Mouse (Mus musculus): ENCODE data around the gene Srms.

DNA sequence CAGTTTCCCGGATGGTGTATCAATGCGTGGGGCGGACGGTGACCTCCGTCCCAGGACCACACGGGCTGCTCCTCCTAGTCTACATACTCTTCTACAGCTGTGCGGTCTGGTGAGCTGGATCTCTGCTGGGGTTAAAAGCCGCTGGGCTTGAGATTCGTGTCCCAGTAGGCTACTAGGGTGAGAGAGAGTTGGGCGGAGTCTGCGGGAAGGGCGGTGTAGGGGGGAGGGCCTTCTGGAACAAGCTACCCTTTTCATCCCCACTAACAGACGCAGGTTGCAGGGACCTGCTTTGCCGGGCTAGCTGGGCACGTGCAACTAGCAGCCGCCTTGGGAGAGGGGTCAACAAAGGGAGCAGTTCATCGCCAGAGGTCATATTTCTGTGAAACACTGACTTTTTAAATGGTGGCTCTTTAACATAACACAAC is at the start of gene Srms:
- no peak for TF ChIP-seq CTCF (IDR thresholded peaks at IDR 0.05; ENCODE audit: low read depth)
- TF ChIP-seq EP300 (optimal IDR thresholded peaks at IDR 0.05), result no peak
